Mouse (Mus musculus) midbrain, embryonic 11.5 days (tissue): ENCODE data around the gene Acox1. TPM values are rescaled to one million over a fixed set of nuclear protein-coding genes. Genes with fewer than 3 reads are reported as not detected.

ENCODE experiments used
- ATAC-seq: fragments of 200-750 bp; cut with Nextera tagmentation; 2 replicates; pipeline ENCODE4 v1.8.0; 2017; ENCODE audit warnings: moderate TSS enrichment, moderate library complexity; ENCODE audit not compliant: low FRiP score
- DNase-seq: peaks from one replicate; pipeline ENCODE4 v3.0.0; 2015; ENCODE audit warnings: low spot score; ENCODE audit errors: missing footprints
- H3K27ac ChIP-seq: fragments of 300-500 bp; sonication (generic); 2 replicates; pipeline ENCODE4 v1.5.1; 2014; ENCODE audit warnings: low read depth, low read length
- H3K27me3 ChIP-seq: fragments of 300-500 bp; sonication (generic); 2 replicates; pipeline ENCODE4 v1.6.1; 2014; ENCODE audit warnings: mild to moderate bottlenecking, low read length, moderate library complexity, mixed read lengths; ENCODE audit not compliant: control insufficient read depth, insufficient read depth
- H3K36me3 ChIP-seq: fragments of 300-500 bp; sonication (generic); 2 replicates; pipeline ENCODE4 v1.6.1; 2014; ENCODE audit warnings: mild to moderate bottlenecking, low read length, moderate library complexity, mixed read lengths; ENCODE audit not compliant: control insufficient read depth, insufficient read depth
- H3K4me1 ChIP-seq: fragments of 300-500 bp; sonication (generic); 2 replicates; pipeline ENCODE4 v1.6.1; 2014; ENCODE audit warnings: low read length; ENCODE audit not compliant: control insufficient read depth, insufficient read depth
- H3K4me2 ChIP-seq: fragments of 300-500 bp; sonication (generic); 2 replicates; pipeline ENCODE4 v1.6.1; 2014; ENCODE audit warnings: mild to moderate bottlenecking, moderate library complexity
- H3K4me3 ChIP-seq: fragments of 300-500 bp; sonication (generic); 2 replicates; pipeline ENCODE4 v1.5.1; 2014; ENCODE audit warnings: low read depth, low read length
- H3K9ac ChIP-seq: fragments of 300-500 bp; sonication (generic); 2 replicates; pipeline ENCODE4 v1.6.1; 2014; ENCODE audit warnings: low read length
- H3K9me3 ChIP-seq: fragments of 300-500 bp; sonication (generic); 2 replicates; pipeline ENCODE4 v1.6.1; 2016; ENCODE audit warnings: low read length; ENCODE audit not compliant: control insufficient read depth
- WGBS: fragments of 180-500 bp; shearing (Covaris S2); extraction: QIAGEN DNeasy Blood & Tissue Kit; methylation state at CpG from one replicate; pipeline ENCODE4 v1.1.7; 2014; 5-methylcytosine and 5-hydroxymethylcytosine counted together
- polyA plus RNA-seq: library from polyadenylated mRNA; unstranded; fragments of >200 nt; fragmentation: Nextera tagmentation; extraction: Ambion mirVana; gene quantifications from 2 replicates; pipeline ENCODE4 v1.2.1, GENCODE M21; 2014

The Acox1 gene
- polyA plus RNA-seq: 32.8 and 36.1 TPM in 2 replicates

DNA sequence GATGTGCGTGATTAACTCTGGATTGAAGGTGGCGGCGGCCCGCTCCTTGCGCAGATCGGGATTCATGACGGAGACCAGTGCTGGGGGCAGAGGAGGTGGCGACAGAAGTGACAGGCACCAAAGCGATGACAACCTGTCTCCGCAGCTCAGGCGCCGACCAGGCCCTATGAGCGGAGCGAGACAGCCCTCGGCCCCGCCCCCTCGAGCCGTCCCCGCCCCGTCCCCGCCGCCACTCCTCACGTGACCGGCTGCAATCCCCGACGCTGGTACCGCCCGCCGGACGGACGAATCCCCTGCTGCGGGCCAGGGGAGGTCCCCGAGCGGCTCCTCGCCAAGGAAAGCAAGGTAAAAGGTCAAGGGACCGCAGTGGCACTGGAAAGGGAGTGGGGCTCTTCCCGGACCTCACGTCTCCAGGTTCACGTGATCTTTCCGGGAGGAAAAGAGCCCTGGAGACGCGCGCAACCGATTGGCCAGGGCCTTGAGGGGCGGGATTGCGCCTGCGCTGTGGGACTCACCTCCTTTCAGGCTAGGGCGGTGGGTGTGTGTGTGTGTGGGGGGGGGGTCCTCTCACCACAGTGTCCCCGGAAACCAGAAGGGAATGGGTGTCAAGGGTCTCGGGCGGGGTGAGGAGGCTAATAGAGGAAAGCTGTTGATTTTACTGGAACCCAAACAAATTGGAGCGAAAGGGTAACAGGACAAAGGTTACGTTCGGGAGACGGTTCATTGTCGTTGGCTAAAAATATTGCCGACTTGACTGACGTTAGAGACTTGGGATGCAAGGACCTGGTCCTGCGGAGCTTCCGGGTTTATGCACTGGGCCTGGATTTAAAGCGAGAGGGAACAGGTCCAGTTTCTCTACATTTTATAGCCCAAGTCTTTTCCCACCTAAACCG, at the start of gene Acox1, which contains the start of gene Ten1:
Gene Acox1 (minus strand): TSS at position 407 of the 893 bp plus-strand sequence.
Gene Ten1 (plus strand): TSS at position 217 of the 893 bp plus-strand sequence.
- Histone ChIP-seq H3K36me3 (no peaks in the 10 kb centered on the region), H3K4me1 (0 out of 2 replicates have a peak, but pooled peaks cover 6% of the 10 kb centered on the region), H3K9me3 (no peaks in the 10 kb centered on the region), H3K4me3 (peak within 1 kb of the TSS; percentile 85), H3K9ac (peak within 1 kb of the TSS; percentile 87), H3K27ac (peak within 1 kb of the TSS; percentile 95), H3K4me2 (peak within 1 kb of the TSS; percentile 75), H3K27me3 (no peaks in the 10 kb centered on the region)
- ATAC-seq (peak; percentile 99), DNase-seq (peak; percentile 100)
- WGBS: under 1% methylated on average over 62 of the region's 62 CpGs

DNA sequence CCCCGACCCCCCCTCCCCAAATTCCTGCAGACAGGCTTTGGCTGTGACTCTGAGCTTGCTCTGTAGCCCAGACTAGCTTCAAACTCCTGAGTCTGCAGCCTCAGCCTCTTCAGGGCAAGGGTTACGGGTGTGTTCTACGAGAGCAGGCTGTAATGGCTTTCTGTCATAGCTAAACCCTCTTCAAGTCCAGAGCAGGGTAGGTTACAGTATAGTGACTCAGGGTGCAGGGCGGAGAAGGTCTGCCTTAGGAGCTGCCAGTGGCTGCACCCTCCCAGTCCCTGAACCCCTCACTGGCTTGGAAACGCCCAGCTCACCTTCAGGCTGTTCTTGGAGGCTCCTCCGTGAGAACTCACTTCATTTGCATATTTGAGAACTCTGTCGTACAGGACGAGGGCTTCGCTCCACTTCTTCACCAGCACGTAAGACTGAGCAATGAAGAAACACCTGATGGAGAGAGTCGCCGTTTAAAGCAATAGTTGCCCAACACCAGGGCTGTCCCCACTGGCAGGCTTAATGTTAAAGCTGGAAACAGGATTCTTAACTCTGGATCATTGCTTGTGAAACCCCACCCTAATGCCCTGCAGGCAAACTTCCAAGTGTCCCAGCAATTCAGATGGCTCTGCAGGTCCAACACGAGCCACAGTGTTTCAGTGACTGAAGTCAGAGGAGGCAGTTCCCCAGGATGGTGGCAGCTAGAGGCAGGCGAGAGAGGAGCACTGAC, 48.8 kb upstream of the Acox1 start:
- no peak for ATAC-seq
- H3K27me3 ChIP-seq: no peaks in the 10 kb centered on the region
- H3K27ac ChIP-seq: no peak overlapping the region
- 91% methylated on average over 14 of the region's 14 CpGs for WGBS
- DNase-seq: no peak
- H3K9me3 ChIP-seq: no peaks in the 10 kb centered on the region
- H3K36me3 ChIP-seq: peaks cover 30% of the 10 kb centered on the region
- no peaks in the 10 kb centered on the region for H3K4me1 ChIP-seq
- H3K4me2 ChIP-seq: no peak overlapping the region
- H3K4me3 ChIP-seq: no peak overlapping the region
- no peak overlapping the region for H3K9ac ChIP-seq

DNA sequence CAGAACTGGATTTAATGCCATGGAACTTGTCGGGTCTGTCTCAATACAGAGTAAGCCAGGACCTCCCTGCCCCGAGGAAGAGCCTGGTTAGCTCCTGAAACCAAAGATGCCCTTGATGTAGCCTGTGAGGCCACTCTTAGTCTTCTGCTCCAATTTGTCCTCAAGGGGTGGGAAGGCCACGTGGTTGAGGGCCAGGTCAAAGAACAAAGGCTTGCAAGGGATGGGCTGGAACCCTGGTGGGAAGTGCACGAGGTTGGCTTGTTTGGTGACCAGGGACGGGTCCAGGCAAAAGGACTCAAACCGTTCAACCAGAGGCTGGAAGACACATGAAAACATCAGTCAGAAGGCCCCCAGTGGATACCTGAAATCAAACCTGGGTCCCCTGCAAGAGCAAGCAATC, 46.8 kb upstream of the Acox1 start:
- whole genome bisulfite sequencing: 80% methylated on average over 6 of the region's 6 CpGs
- Histone ChIP-seq H3K4me1 (no peaks in the 10 kb centered on the region), H3K4me2 (no peak overlapping the region), H3K9me3 (no peaks in the 10 kb centered on the region), H3K4me3 (no peak overlapping the region), H3K36me3 (peaks cover 24% of the 10 kb centered on the region), H3K27ac (no peak overlapping the region), H3K9ac (no peak overlapping the region), H3K27me3 (no peaks in the 10 kb centered on the region)
- no peak for DNase-seq
- ATAC-seq: no peak

DNA sequence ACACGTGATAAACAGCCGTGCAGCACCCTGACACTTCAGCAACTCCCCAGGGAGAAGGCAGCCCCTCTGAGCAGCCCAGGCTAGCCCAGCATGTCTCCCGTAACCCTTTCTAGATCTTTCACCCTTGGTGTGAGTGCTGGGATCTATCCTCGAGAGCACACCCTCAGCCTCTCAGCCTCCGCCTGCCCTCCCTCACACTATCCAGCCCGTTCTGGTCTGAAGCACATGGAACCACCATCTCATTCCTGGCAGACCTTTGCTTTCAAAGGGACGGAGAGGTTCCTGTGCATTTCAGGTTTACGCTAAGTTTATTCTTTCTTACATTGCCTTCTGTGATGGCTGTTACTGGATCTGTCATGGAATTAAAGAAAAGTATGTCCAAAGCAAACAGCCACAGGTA, 45.7 kb upstream of the Acox1 start:
- no peak overlapping the region for H3K4me3 ChIP-seq
- no peaks in the 10 kb centered on the region; the same call in 1 of the 2 replicates for H3K4me1 ChIP-seq
- ATAC-seq (no peak), DNase-seq (no peak)
- H3K36me3 ChIP-seq: peaks cover 19% of the 10 kb centered on the region
- WGBS: 89% methylated on average over 8 of the region's 8 CpGs
- H3K9me3 ChIP-seq: no peaks in the 10 kb centered on the region
- no peak overlapping the region for H3K4me2 ChIP-seq
- no peak overlapping the region for H3K9ac ChIP-seq
- H3K27me3 ChIP-seq: no peaks in the 10 kb centered on the region
- no peak overlapping the region for H3K27ac ChIP-seq

DNA sequence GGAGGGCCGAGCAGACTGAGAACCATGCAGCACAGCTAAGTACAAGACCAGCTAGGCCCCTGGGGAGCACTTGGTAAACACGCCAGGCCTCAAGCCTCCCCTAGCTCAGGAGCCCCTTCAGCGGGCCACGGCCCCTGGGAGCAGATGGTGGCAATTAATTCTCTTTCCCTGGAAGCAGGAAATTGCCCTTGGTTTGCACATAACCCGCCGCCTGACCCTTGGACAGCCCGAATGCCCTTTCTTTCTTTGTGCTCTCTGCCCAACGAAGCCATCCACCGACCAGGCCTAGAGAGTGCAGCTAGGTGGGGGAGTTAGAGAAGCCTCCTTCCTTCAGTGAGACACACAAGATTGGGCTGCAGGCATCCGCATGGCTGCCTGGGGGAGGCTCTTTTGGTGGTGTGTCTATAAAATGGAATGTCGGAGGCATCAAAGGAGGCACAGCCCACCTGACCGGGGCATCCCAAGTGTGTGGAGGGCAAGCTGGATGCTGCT, 42.9 kb upstream of the Acox1 start:
- no peak for DNase-seq
- WGBS: 53% methylated on average over 12 of the region's 12 CpGs
- Histone ChIP-seq H3K36me3 (peaks cover 8% of the 10 kb centered on the region), H3K9me3 (no peaks in the 10 kb centered on the region), H3K27ac (0 out of 2 replicates have a peak overlapping the region, but pooled peaks have one; percentile 27), H3K4me1 (no peaks in the 10 kb centered on the region; the same call in 1 of the 2 replicates), H3K27me3 (peaks cover 10% of the 10 kb centered on the region), H3K4me3 (no peak overlapping the region), H3K9ac (no peak overlapping the region), H3K4me2 (no peak overlapping the region)
- no peak for ATAC-seq

DNA sequence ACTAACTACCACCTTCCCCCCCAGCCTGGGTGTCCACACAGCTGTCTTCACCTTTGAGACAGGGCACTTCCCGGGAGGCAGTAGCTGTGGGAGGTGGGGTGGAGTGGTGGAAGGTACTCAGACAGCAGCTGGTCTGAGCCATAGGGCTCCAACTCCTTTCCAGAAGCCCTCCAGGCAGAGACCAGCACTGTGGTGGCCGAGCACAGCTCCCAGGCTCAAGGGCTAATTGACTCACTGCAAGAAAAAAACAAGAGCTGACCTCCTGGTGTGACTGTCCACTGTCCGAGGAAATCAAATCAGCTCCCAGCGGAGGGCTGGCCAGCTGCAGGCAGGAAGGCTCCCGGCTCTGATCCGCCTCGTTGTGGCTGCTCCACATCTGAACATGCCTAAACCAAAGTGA, 41.0 kb upstream of the Acox1 start:
- ATAC-seq: no peak
- H3K9ac ChIP-seq: no peak overlapping the region
- no peak for DNase-seq

DNA sequence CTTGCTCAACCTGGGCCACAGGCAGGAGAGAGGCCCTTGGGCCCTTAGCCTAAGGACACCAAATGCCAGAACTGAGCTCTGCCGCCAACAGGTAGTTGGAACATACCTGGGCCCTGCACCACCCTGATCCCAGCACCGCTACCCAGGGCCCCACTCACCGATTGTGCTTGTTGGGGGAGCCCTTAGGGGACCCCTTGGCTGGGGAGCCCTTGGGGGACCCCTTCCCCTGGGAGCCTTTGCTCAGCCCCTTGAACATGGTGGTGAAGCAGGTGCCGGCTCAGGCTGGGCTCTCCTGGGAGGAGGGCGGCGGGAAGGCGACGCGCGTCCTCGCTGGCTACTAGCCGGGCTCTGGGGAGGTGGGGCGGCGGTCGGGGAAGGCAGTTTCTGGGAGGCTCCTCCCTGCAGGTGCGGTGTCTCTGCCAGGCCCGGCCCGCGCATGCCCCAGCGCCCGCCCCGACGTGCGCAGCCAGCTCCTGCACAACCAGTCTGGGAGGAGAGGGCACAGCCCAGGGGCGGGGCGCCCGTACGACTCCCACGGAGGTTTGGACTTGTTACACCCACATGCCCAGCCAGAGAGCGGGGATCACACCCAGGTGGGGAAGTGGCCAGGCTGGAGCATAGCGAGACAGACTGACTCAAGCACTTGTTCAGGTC, 39.0 kb upstream of the Acox1 start, which contains the start of gene Evpl:
Gene Evpl (minus strand): TSS at position 336 of the 654 bp plus-strand sequence.
- H3K27ac ChIP-seq: no peak within 1 kb of the TSS
- no peak for ATAC-seq
- H3K9ac ChIP-seq: no peak within 1 kb of the TSS
- H3K36me3 ChIP-seq: no peaks in the 10 kb centered on the region
- WGBS: 16% methylated on average over 31 of the region's 31 CpGs
- H3K27me3 ChIP-seq: peaks cover 11% of the 10 kb centered on the region
- H3K9me3 ChIP-seq: no peaks in the 10 kb centered on the region
- no peak for DNase-seq
- no peak within 1 kb of the TSS for H3K4me3 ChIP-seq
- H3K4me1 ChIP-seq: no peaks in the 10 kb centered on the region; the same call in 1 of the 2 replicates
- H3K4me2 ChIP-seq: no peak within 1 kb of the TSS

More for the DNA sequence above, 41.0 kb upstream of the Acox1 start:
- no peak overlapping the region for H3K4me3 ChIP-seq
- 19% methylated on average over 7 of the region's 7 CpGs for WGBS
- no peaks in the 10 kb centered on the region for H3K36me3 ChIP-seq
- H3K9me3 ChIP-seq: no peaks in the 10 kb centered on the region
- no peak overlapping the region for H3K4me2 ChIP-seq
- H3K4me1 ChIP-seq: no peaks in the 10 kb centered on the region; the same call in 1 of the 2 replicates
- peaks cover 10% of the 10 kb centered on the region for H3K27me3 ChIP-seq
- H3K27ac ChIP-seq: no peak overlapping the region

DNA sequence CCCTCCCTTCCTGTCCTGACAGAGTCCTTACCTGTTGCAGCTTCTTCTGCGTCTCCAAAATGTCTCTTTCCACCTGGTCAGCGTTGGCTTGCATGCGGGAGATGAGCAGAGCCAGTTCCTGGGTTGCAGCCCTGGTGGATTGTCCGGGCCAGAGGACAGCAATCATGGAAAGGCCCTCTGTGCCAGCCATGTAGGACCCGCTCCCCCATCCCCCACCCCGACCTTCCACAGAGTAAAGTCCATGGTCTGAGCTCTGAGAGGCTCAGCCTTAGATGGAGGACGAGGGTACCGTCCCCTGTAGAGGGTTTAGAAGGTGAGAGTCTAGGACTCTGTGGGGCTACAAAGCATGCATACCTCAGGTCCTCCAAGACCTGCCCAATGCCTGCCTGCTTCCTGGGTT, 36.1 kb upstream of the Acox1 start:
- ATAC-seq (no peak), DNase-seq (no peak)
- H3K4me1 ChIP-seq: no peaks in the 10 kb centered on the region; the same call in 1 of the 2 replicates
- WGBS: 86% methylated on average over 8 of the region's 8 CpGs
- peaks cover 15% of the 10 kb centered on the region for H3K27me3 ChIP-seq
- no peak overlapping the region for H3K4me3 ChIP-seq
- H3K4me2 ChIP-seq: no peak overlapping the region
- no peaks in the 10 kb centered on the region for H3K9me3 ChIP-seq
- H3K9ac ChIP-seq: no peak overlapping the region
- H3K36me3 ChIP-seq: no peaks in the 10 kb centered on the region
- no peak overlapping the region for H3K27ac ChIP-seq
